Mouse (Mus musculus): ENCODE data around the gene Macf1. TPM values are rescaled to one million over a fixed set of nuclear protein-coding genes. Genes with fewer than 3 reads are reported as not detected.
A peak's percentile ranks its signal among the peaks of the same experiment; 100 is the strongest.
"Not testable (repeated sequence)": the region's sequence is repeated elsewhere in the genome, so short reads cannot be mapped to it uniquely, and the experiment has no call there.

Macf1 gene
- polyA plus RNA-seq, 1 experiment from 2014 or later = 47.4 TPM

- H3K4me1 ChIP-seq = no peaks in the 10 kb centered on the region
- H3K4me3 ChIP-seq = no peak overlapping the region
- no peaks in the 10 kb centered on the region for H3K36me3 ChIP-seq
- H3K27me3 ChIP-seq = no peaks in the 10 kb centered on the region
- no peak overlapping the region for H3K27ac ChIP-seq
- no peak overlapping the region for H3K4me2 ChIP-seq
- H3K9me3 ChIP-seq = no peaks in the 10 kb centered on the region
- ATAC-seq (ENCODE audit: insufficient number of reproducible peaks, low FRiP score, low TSS enrichment, low read depth) = no peak
- H3K9ac ChIP-seq = no peak overlapping the region
- 81% methylated on average over 6 of the region's 6 CpGs for WGBS
These were observed 35.0 kb downstream of the Macf1 start for GRCm38 (mm10) chr4:123649131-123649530.

GRCm38 (mm10) chr4:123647668-123648067, 36.5 kb downstream of the Macf1 start:
- Histone ChIP-seq H3K36me3 (no peaks in the 10 kb centered on the region), H3K9ac (no peak overlapping the region), H3K27me3 (no peaks in the 10 kb centered on the region), H3K4me2 (no peak overlapping the region), H3K4me1 (peaks cover 9% of the 10 kb centered on the region), H3K27ac (no peak overlapping the region), H3K9me3 (no peaks in the 10 kb centered on the region), H3K4me3 (no peak overlapping the region)
- no peak for ATAC-seq (ENCODE audit: insufficient number of reproducible peaks, low FRiP score, low TSS enrichment, low read depth)
- 88% methylated on average over 4 of the region's 4 CpGs for WGBS

DNA sequence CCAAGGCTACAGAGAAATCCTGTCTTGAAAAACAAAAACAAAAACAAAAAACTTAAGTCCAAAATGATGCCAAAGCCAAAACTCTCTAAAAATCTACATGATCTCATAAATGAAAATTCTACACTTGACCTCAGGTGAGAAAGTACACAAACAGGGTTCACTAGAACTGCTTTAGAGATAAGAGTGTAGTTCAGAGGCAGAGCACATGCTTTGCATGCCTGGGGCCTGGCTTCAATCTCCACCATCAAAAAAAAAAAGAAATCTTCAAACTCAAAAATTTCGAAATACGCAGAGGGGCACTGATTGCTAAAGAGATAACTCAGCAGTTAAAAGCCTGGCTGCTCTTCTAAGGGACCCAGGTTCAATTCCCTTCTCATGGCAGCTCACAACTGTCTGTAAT, 37.1 kb downstream of the Macf1 start:
- no peaks in the 10 kb centered on the region for H3K36me3 ChIP-seq
- no peak overlapping the region for H3K4me2 ChIP-seq
- H3K4me3 ChIP-seq = no peak overlapping the region
- ATAC-seq (ENCODE audit: insufficient number of reproducible peaks, low FRiP score, low TSS enrichment, low read depth) = no peak
- H3K27ac ChIP-seq = no peak overlapping the region
- H3K27me3 ChIP-seq = no peaks in the 10 kb centered on the region
- no peaks in the 10 kb centered on the region for H3K9me3 ChIP-seq
- 58% methylated on average over 2 of the region's 2 CpGs for WGBS
- H3K4me1 ChIP-seq = peaks cover 10% of the 10 kb centered on the region
- H3K9ac ChIP-seq = no peak overlapping the region

GRCm38 (mm10) chr4:123645246-123645845, 38.8 kb downstream of the Macf1 start:
- Histone ChIP-seq H3K9me3 (no peaks in the 10 kb centered on the region), H3K9ac (no peak overlapping the region), H3K27ac (no peak overlapping the region), H3K4me3 (no peak overlapping the region), H3K4me1 (peaks cover 10% of the 10 kb centered on the region), H3K36me3 (no peaks in the 10 kb centered on the region), H3K27me3 (no peaks in the 10 kb centered on the region), H3K4me2 (no peak overlapping the region)
- WGBS = 89% methylated on average over 3 of the region's 3 CpGs
- no peak for ATAC-seq (ENCODE audit: insufficient number of reproducible peaks, low FRiP score, low TSS enrichment, low read depth)

- Histone ChIP-seq H3K27me3 (no peaks in the 10 kb centered on the region), H3K9ac (no peak overlapping the region), H3K36me3 (no peaks in the 10 kb centered on the region), H3K4me2 (no peak overlapping the region), H3K4me1 (peaks cover 10% of the 10 kb centered on the region), H3K9me3 (no peaks in the 10 kb centered on the region), H3K4me3 (no peak overlapping the region), H3K27ac (peak overlapping the region; percentile 7; the same call in 1 of the 2 replicates)
- WGBS = 75% methylated on average over 6 of the region's 6 CpGs
- no peak for ATAC-seq (ENCODE audit: insufficient number of reproducible peaks, low FRiP score, low TSS enrichment, low read depth)
These were observed 40.6 kb downstream of the Macf1 start for GRCm38 (mm10) chr4:123643561-123643960.

DNA sequence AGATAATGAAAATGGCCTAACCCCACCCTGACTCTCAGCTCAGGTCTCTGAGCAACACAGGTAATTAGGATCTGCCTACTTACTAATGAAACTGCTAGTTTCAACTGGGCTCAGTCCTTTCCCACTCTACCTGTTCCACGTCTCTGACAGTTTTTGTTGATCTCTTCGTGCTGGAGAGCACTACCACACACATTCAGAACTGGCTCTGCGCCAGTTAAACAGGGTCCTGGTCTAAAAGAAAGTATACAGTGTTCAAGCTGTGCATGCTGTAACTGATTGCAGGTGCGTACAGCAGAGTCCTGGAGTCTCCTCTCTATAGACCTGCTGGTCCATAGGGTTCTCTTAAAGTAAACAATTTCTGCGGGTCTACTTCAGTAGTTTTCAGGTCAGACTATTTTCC, 41.3 kb downstream of the Macf1 start:
- Histone ChIP-seq H3K27me3 (no peaks in the 10 kb centered on the region), H3K4me1 (peaks cover 10% of the 10 kb centered on the region), H3K36me3 (no peaks in the 10 kb centered on the region), H3K9me3 (no peaks in the 10 kb centered on the region), H3K4me2 (no peak overlapping the region), H3K27ac (peak overlapping the region; percentile 39; the same call in 1 of the 2 replicates), H3K4me3 (no peak overlapping the region), H3K9ac (no peak overlapping the region)
- ATAC-seq (ENCODE audit: insufficient number of reproducible peaks, low FRiP score, low TSS enrichment, low read depth) = no peak
- WGBS = 39% methylated on average over 5 of the region's 5 CpGs

DNA sequence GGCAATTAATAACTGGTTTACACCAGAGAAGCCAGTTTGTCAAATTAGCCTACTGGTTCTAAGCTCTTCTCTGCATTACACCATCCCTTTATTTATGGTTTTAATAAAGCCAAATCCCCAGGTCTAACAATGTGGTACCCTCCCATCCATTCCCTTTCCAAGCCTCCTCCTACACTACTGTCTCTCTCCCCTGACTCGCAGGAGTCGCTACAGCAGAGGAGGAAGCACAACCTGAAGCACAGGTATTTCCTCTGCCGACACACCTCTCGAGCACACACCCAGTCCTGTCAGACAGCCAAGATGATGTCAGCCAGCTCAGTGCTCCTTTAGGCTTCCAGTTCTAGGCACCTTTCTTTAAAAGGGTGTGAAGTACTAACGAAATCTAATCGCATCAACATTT, 47.0 kb downstream of the Macf1 start:
- WGBS = 68% methylated on average over 6 of the region's 6 CpGs

DNA sequence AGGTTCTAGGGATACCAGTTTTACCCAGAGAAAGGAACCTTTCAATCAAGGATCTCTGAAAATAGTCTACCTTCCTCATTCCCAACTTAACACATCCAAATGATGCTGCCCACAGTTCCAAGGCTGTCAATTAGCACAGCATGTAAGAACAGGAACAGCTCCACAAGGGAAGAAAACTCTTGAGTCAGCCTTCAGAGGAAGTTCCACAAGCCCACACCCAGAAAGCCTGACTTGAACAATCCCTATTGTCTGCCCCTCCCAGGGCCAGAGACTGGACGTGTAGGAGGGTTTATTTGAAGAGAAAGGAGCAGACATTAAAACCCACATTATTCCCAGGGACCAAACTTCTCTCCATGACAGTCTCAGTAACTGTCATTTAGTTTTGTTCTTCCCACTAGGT, 48.7 kb downstream of the Macf1 start:
- Histone ChIP-seq H3K27ac (no peak overlapping the region), H3K36me3 (no peaks in the 10 kb centered on the region), H3K9ac (no peak overlapping the region), H3K4me2 (no peak overlapping the region), H3K27me3 (no peaks in the 10 kb centered on the region), H3K4me3 (no peak overlapping the region), H3K4me1 (peaks cover 12% of the 10 kb centered on the region), H3K9me3 (no peaks in the 10 kb centered on the region)
- no peak for ATAC-seq (ENCODE audit: insufficient number of reproducible peaks, low FRiP score, low TSS enrichment, low read depth)
- WGBS = 28% methylated on average over 1 of the region's 1 CpGs

More for the DNA sequence above, 47.0 kb downstream of the Macf1 start:
- H3K9ac ChIP-seq = no peak overlapping the region
- no peaks in the 10 kb centered on the region for H3K9me3 ChIP-seq
- H3K4me2 ChIP-seq = no peak overlapping the region
- no peaks in the 10 kb centered on the region for H3K36me3 ChIP-seq
- peaks cover 12% of the 10 kb centered on the region for H3K4me1 ChIP-seq
- H3K27me3 ChIP-seq = no peaks in the 10 kb centered on the region
- H3K4me3 ChIP-seq = no peak overlapping the region
- no peak for ATAC-seq (ENCODE audit: insufficient number of reproducible peaks, low FRiP score, low TSS enrichment, low read depth)
- no peak overlapping the region for H3K27ac ChIP-seq

DNA sequence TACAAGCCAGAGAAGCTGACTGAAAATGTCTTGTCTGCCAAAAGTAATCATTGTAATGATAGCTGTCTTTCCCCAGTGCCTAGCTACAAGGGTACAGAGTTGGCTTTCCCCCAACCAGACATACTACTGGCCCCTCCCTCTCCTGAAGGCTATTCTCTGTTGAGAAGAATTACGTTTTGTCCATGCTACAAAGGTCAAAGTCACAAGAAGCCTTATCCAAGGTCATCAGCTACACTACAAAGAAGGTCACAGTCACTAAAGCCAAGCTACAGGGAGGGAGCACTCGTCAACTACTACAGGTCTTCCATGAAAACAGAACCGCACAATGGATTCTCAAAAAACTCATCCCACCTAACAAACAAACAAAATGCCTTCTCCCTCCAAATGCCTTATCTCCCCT, 49.7 kb downstream of the Macf1 start:
- H3K4me2 ChIP-seq = no peak overlapping the region
- no peak overlapping the region for H3K4me3 ChIP-seq
- no peaks in the 10 kb centered on the region for H3K27me3 ChIP-seq
- ATAC-seq (ENCODE audit: insufficient number of reproducible peaks, low FRiP score, low TSS enrichment, low read depth) = no peak
- H3K9ac ChIP-seq = no peak overlapping the region
- H3K36me3 ChIP-seq = no peaks in the 10 kb centered on the region
- 83% methylated on average over 3 of the region's 3 CpGs for WGBS
- H3K27ac ChIP-seq = no peak overlapping the region
- H3K4me1 ChIP-seq = peaks cover 12% of the 10 kb centered on the region
- H3K9me3 ChIP-seq = no peaks in the 10 kb centered on the region

DNA sequence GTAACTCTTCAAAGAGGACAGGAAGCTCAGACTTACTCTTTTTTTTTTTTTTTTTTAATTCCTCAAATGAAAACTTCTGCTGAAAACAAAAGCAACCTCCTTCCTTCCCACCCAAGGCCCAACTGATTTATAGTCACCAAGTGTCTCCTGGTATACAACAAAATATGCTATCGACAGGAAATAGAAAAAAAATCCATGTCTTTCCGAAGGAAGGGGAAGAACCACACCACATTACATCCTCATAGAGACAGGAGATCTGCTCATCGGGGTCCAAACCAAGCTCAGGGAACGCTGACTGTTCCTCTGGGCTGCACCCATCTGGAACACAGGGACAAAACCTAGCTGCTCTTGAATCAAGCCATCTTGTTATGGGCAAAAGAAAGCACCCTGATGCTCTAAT, 50.3 kb downstream of the Macf1 start:
- Histone ChIP-seq H3K9ac (no peak overlapping the region), H3K27ac (no peak overlapping the region)

GRCm38 (mm10) chr4:123633370-123633769, 50.8 kb downstream of the Macf1 start:
- H3K36me3 ChIP-seq = no peaks in the 10 kb centered on the region
- no peaks in the 10 kb centered on the region for H3K9me3 ChIP-seq
- no peak overlapping the region for H3K27ac ChIP-seq
- no peak overlapping the region for H3K9ac ChIP-seq
- H3K4me1 ChIP-seq = peaks cover 12% of the 10 kb centered on the region
- H3K4me2 ChIP-seq = no peak overlapping the region
- no peaks in the 10 kb centered on the region for H3K27me3 ChIP-seq
- H3K4me3 ChIP-seq = no peak overlapping the region
- WGBS = 18% methylated on average over 3 of the region's 3 CpGs
- ATAC-seq (ENCODE audit: insufficient number of reproducible peaks, low FRiP score, low TSS enrichment, low read depth) = no peak

More for the DNA sequence above, 50.3 kb downstream of the Macf1 start:
- 83% methylated on average over 4 of the region's 4 CpGs for WGBS
- Histone ChIP-seq H3K4me2 (no peak overlapping the region), H3K36me3 (no peaks in the 10 kb centered on the region), H3K4me3 (no peak overlapping the region), H3K27me3 (no peaks in the 10 kb centered on the region), H3K9me3 (no peaks in the 10 kb centered on the region), H3K4me1 (peaks cover 12% of the 10 kb centered on the region)
- no peak for ATAC-seq (ENCODE audit: insufficient number of reproducible peaks, low FRiP score, low TSS enrichment, low read depth)

GRCm38 (mm10) chr4:123632116-123632515, 52.0 kb downstream of the Macf1 start:
- H3K9ac ChIP-seq; H3K27ac ChIP-seq; H3K4me2 ChIP-seq; H3K4me3 ChIP-seq; H3K9me3 ChIP-seq; H3K27me3 ChIP-seq; H3K36me3 ChIP-seq; ATAC-seq (ENCODE audit: insufficient number of reproducible peaks, low FRiP score, low TSS enrichment, low read depth): not testable (repeated sequence)
- 81% methylated on average over 5 of the region's 6 CpGs for WGBS
- peaks cover 12% of the 10 kb centered on the region for H3K4me1 ChIP-seq

DNA sequence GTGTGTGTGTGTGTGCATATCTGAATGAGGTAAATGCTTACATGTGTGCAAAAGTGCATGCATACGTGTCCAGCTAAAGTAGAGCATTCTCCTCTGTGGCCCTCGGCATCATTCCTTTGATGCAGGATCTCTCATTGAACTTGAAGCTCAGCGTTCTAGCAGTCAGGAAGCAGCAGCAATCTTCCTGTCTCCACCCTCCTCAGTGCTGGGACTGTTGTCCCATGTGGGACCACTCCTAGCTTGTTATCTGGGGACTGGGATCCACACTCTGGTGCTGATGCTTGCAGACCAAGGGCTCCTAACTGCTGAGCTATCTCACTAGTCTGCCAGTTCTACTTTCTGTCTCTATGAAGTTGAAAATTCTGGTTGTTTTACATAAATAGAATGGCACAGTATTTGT, 52.5 kb downstream of the Macf1 start:
- Histone ChIP-seq H3K9me3 (no peaks in the 10 kb centered on the region), H3K4me1 (peaks cover 16% of the 10 kb centered on the region), H3K9ac (no peak overlapping the region), H3K4me2 (no peak overlapping the region), H3K27ac (no peak overlapping the region), H3K36me3 (no peaks in the 10 kb centered on the region), H3K27me3 (no peaks in the 10 kb centered on the region), H3K4me3 (no peak overlapping the region)
- no peak for ATAC-seq (ENCODE audit: insufficient number of reproducible peaks, low FRiP score, low TSS enrichment, low read depth)
- WGBS = 83% methylated on average over 3 of the region's 3 CpGs

Data from limb, embryonic 15.5 days (tissue).